Mouse (Mus musculus) midbrain, embryonic 11.5 days (tissue): Measurements from ENCODE around the gene Paxip1. TPM values are rescaled to one million over a fixed set of nuclear protein-coding genes. Genes with fewer than 3 reads are reported as not detected.

ENCODE experiments used
- ATAC-seq: fragments of 200-750 bp; cut with Nextera tagmentation; 2 replicates; pipeline ENCODE4 v1.8.0; 2017; ENCODE audit warnings: moderate TSS enrichment, moderate library complexity; ENCODE audit not compliant: low FRiP score
- DNase-seq: peaks from one replicate; pipeline ENCODE4 v3.0.0; 2015; ENCODE audit warnings: low spot score; ENCODE audit errors: missing footprints
- H3K27ac ChIP-seq: fragments of 300-500 bp; sonication (generic); 2 replicates; pipeline ENCODE4 v1.5.1; 2014; ENCODE audit warnings: low read depth, low read length
- H3K27me3 ChIP-seq: fragments of 300-500 bp; sonication (generic); 2 replicates; pipeline ENCODE4 v1.6.1; 2014; ENCODE audit warnings: mild to moderate bottlenecking, low read length, moderate library complexity, mixed read lengths; ENCODE audit not compliant: control insufficient read depth, insufficient read depth
- H3K36me3 ChIP-seq: fragments of 300-500 bp; sonication (generic); 2 replicates; pipeline ENCODE4 v1.6.1; 2014; ENCODE audit warnings: mild to moderate bottlenecking, low read length, moderate library complexity, mixed read lengths; ENCODE audit not compliant: control insufficient read depth, insufficient read depth
- H3K4me1 ChIP-seq: fragments of 300-500 bp; sonication (generic); 2 replicates; pipeline ENCODE4 v1.6.1; 2014; ENCODE audit warnings: low read length; ENCODE audit not compliant: control insufficient read depth, insufficient read depth
- H3K4me2 ChIP-seq: fragments of 300-500 bp; sonication (generic); 2 replicates; pipeline ENCODE4 v1.6.1; 2014; ENCODE audit warnings: mild to moderate bottlenecking, moderate library complexity
- H3K4me3 ChIP-seq: fragments of 300-500 bp; sonication (generic); 2 replicates; pipeline ENCODE4 v1.5.1; 2014; ENCODE audit warnings: low read depth, low read length
- H3K9ac ChIP-seq: fragments of 300-500 bp; sonication (generic); 2 replicates; pipeline ENCODE4 v1.6.1; 2014; ENCODE audit warnings: low read length
- H3K9me3 ChIP-seq: fragments of 300-500 bp; sonication (generic); 2 replicates; pipeline ENCODE4 v1.6.1; 2016; ENCODE audit warnings: low read length; ENCODE audit not compliant: control insufficient read depth
- WGBS: fragments of 180-500 bp; shearing (Covaris S2); extraction: QIAGEN DNeasy Blood & Tissue Kit; methylation state at CpG from one replicate; pipeline ENCODE4 v1.1.7; 2014; 5-methylcytosine and 5-hydroxymethylcytosine counted together
- polyA plus RNA-seq: library from polyadenylated mRNA; unstranded; fragments of >200 nt; fragmentation: Nextera tagmentation; extraction: Ambion mirVana; gene quantifications from 2 replicates; pipeline ENCODE4 v1.2.1, GENCODE M21; 2014

Paxip1 gene
- polyA plus RNA-seq, 1 experiment from 2014 or later = 42.2 TPM

DNA sequence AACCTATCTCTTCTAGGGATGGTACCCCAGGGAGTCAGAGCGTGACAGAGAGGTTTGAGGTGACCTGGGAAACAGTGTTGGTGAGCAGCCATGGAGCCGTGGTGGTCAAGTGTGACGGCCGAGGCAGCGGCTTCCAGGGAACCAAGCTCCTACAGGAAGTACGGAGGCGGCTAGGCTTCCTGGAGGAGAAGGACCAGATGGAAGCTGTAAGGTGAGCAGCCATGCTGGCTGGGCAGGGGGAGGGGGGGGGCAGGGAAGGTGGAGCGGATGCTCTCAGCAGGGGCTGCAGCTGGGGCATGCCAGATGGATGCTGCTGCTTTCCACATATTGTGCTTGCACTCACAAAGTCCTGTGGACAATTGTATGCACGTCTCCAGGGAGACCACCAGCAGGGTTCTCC, 77.1 kb downstream of the Paxip1 start:
- no peak for ATAC-seq
- Histone ChIP-seq H3K27me3 (no peaks in the 10 kb centered on the region), H3K27ac (no peak overlapping the region), H3K9ac (no peak overlapping the region), H3K4me2 (no peak overlapping the region), H3K4me1 (no peaks in the 10 kb centered on the region), H3K36me3 (no peaks in the 10 kb centered on the region), H3K4me3 (no peak overlapping the region), H3K9me3 (no peaks in the 10 kb centered on the region)
- 70% methylated on average over 9 of the region's 9 CpGs for WGBS
- no peak for DNase-seq

DNA sequence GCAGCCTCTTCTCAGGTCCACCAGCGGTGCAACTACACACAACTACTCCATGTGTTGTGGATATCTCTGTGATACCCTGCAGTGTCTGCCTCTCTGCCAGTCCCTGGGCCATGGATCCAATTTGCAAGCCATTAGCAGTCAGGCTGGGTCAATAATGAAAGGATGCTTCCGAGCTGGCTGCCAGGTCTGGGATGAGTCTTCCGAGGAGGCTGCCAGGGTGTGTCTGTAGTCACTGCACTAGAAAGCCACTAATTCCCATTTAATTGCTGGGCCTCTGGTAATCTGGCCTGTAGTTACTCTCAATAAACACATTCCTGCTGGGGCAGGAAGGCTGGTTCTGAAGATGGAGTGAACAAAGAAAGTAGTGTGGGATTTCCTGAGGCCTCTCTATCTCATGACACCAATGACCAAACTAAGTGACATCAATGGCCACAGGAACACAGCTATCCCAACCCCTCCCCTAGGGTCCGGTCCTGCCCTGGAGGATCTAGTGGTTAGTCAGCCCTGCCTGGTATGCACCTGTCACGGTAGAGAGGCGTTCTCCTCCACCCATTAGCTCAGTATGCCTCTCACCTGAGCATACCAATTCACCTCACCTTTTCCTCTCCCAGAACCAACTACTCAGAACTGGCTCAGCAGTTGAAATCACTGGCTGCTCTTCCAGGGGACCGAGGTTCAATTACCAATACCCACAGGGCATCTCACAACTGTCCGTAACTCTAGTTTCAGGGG, 79.9 kb downstream of the Paxip1 start:
- Histone ChIP-seq H3K9ac (no peak overlapping the region), H3K9me3 (no peaks in the 10 kb centered on the region), H3K36me3 (no peaks in the 10 kb centered on the region), H3K4me3 (no peak overlapping the region), H3K27ac (no peak overlapping the region), H3K4me2 (no peak overlapping the region), H3K27me3 (no peaks in the 10 kb centered on the region), H3K4me1 (no peaks in the 10 kb centered on the region)
- ATAC-seq (no peak), DNase-seq (no peak)
- WGBS = 63% methylated on average over 8 of the region's 8 CpGs

DNA sequence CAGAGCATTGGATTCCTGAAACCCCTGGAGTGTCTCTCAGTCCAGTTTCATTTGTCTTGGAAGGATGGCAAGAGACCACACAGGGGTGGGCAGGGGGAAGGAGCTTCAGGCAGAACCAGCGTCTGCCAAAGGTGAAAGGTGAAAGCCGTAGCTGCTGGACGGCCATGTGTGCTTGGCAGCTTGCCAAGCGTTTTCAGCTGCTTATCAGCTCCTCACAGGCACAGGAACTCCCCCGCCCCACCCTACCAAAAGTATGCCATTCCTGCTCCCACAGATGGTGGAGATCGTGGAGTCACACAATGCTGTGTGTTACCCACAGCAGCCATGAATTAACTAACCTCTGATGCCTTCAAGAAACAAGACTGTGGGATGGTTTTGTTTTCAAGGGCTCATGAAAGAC, 83.3 kb downstream of the Paxip1 start:
- DNase-seq (no peak), ATAC-seq (no peak)
- Histone ChIP-seq H3K9ac (no peak overlapping the region), H3K9me3 (no peaks in the 10 kb centered on the region), H3K27me3 (no peaks in the 10 kb centered on the region), H3K4me2 (no peak overlapping the region), H3K36me3 (no peaks in the 10 kb centered on the region), H3K4me3 (no peak overlapping the region), H3K27ac (no peak overlapping the region), H3K4me1 (no peaks in the 10 kb centered on the region)
- WGBS = 63% methylated on average over 6 of the region's 6 CpGs

DNA sequence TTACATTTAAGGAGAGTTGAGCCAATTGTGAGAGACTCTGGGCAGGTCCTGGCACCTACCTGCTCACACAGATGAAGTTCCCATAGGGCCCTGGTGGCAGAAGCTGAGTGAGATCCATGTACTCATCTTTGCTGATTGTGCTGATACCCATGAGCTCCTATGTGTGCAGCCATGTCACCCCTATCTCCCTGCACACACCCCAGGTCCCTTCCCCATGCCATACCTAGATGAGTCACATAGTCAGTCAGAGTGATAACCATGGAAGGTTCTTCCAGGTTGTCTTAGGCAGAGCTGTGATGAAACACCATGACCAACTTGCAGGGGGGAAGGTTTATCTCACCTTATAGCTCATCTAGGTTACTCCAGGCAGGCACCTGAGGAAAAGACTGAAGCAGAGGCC, 84.2 kb downstream of the Paxip1 start:
- Histone ChIP-seq H3K4me2 (no peak overlapping the region), H3K27ac (no peak overlapping the region)
- no peak for ATAC-seq

DNA sequence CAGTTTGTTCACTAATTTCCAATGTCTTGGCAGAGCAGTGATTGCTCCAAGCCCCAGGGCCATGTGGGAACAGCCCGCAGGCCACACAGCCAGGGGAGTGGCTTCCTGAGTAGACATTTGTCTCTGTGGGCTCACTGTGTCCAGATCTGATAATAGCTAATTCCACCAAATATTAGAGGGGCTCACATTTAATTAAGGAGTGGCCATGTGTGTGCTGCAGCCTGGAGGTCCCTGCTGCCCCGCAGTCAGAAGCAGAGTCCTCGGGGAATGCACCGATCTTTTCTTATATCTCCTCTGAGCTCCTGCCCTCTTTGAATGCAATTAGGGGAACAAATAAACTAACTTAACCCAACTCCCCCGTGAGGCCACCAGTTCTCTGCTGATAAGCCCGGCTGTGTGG, 84.9 kb downstream of the Paxip1 start:
- H3K4me3 ChIP-seq = no peak overlapping the region
- H3K9ac ChIP-seq = no peak overlapping the region
- peak; percentile 79 for ATAC-seq
- no peak for DNase-seq
- no peak overlapping the region for H3K4me2 ChIP-seq
- H3K36me3 ChIP-seq = no peaks in the 10 kb centered on the region
- H3K27me3 ChIP-seq = no peaks in the 10 kb centered on the region
- WGBS = 71% methylated on average over 6 of the region's 6 CpGs
- no peak overlapping the region for H3K27ac ChIP-seq
- no peaks in the 10 kb centered on the region for H3K9me3 ChIP-seq
- H3K4me1 ChIP-seq = no peaks in the 10 kb centered on the region

More for the DNA sequence above, 84.2 kb downstream of the Paxip1 start:
- no peaks in the 10 kb centered on the region for H3K36me3 ChIP-seq
- H3K27me3 ChIP-seq = no peaks in the 10 kb centered on the region
- H3K9me3 ChIP-seq = no peaks in the 10 kb centered on the region
- no peak for DNase-seq
- H3K4me3 ChIP-seq = no peak overlapping the region
- H3K9ac ChIP-seq = no peak overlapping the region
- H3K4me1 ChIP-seq = no peaks in the 10 kb centered on the region

DNA sequence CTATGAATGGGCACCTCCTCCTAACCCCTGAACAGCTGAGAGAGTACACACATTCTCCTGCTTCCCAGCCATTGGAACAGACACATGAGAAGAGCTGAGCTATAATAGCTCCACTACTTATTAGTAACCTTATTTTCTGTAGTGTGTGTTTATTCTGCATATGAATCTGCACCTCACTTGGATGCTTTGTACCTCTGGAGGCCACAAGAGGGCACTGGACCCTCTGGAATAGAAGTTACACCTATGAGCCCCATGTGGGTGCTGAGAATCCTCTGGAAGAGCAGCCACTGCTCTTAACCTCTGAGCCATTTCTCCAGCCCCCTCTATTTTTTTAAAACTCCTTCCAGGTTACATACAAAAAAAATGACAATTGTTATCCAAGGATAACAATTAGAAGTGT, 86.5 kb downstream of the Paxip1 start:
- H3K27ac ChIP-seq = no peak overlapping the region
- no peaks in the 10 kb centered on the region for H3K4me1 ChIP-seq
- ATAC-seq = no peak
- H3K4me2 ChIP-seq = no peak overlapping the region
- H3K27me3 ChIP-seq = no peaks in the 10 kb centered on the region
- no peaks in the 10 kb centered on the region for H3K36me3 ChIP-seq
- H3K9ac ChIP-seq = no peak overlapping the region
- DNase-seq = no peak
- H3K9me3 ChIP-seq = no peaks in the 10 kb centered on the region
- no peak overlapping the region for H3K4me3 ChIP-seq

DNA sequence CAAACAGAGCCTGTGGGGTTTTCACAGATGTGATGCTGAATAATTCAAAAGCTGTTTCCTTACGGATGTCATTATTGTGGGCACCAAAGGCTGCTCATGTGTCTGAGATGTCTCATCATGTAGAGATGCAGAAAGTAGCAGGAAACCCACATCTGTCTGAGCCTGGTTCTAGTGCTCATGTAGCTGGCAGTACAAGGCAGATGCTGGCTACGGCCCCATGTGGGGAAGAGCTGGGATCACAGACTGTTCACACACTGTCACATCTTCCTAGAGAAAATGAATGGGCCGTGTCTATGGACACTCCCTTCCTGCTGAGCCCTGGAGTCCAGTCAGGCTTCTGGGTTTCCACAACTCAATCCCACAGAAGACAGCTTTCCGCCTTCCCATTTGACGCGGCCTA, 89.0 kb downstream of the Paxip1 start:
- H3K4me2 ChIP-seq = no peak overlapping the region
- DNase-seq (no peak), ATAC-seq (no peak)
- no peak overlapping the region for H3K9ac ChIP-seq
- H3K36me3 ChIP-seq = no peaks in the 10 kb centered on the region
- H3K9me3 ChIP-seq = no peaks in the 10 kb centered on the region
- no peaks in the 10 kb centered on the region for H3K27me3 ChIP-seq
- WGBS = 85% methylated on average over 6 of the region's 6 CpGs
- H3K4me3 ChIP-seq = no peak overlapping the region
- H3K27ac ChIP-seq = no peak overlapping the region
- H3K4me1 ChIP-seq = no peaks in the 10 kb centered on the region

Other genes with a start within 250 kb of the Paxip1 start
- 0.04 TPM in 1 of 2 replicates, not detected in the other for gene Htr5a, start 50.5 kb upstream of the Paxip1 start, polyA plus RNA-seq